Mouse (Mus musculus): ENCODE data around the gene Mipol1.

DNA sequence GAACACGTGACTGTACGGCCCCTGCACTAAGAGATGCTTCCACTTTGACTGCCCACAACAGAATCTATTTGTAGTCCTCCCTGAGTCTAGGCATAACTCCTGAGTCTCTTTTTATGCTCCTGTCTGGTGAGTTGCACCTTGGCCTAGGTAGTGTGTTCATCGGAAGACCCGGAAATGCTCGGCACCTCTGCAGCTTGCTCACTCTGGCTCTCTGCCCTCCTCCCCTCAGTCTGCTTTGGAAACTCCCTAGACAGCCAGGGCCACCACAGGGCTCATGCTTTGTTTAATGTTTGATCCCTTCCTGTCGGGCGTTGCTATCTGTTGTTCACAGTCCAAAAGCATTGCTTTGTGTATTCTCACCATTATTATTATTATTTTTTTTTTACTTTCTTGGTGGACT lies 275.1 kb downstream of the Mipol1 start:
- TF ChIP-seq POLR2A (IDR thresholded peaks at IDR 0.05; ENCODE audit: low read depth, low read length) (no peak), CTCF (IDR thresholded peaks at IDR 0.05; ENCODE audit: borderline replicate concordance, insufficient read depth, low read length) (no peak)
